In the genomic region with DNA sequence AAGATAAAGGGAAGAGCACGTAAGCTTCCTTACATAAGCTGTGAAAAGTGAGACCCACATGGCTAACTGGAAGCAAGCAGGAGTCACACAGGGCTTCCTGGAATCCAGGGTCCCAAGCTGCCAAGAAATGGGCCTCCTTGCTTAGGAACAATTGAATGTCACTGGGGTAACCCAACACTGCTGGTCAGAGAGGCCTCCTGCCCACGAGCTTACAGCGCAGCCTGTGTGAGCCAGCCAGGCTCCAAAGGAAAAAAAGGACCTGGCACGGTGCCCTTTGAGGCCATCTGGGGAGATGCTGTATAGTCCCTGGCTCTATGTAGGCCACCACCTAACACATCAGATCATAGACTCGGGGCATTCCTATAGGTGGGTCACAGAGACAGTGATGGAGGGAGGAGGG, we compare ENCODE assay signal across 8 mouse cellular contexts. TPM values are rescaled to one million over a fixed set of nuclear protein-coding genes. Genes with fewer than 3 reads are reported as not detected.
DNase-seq lines count a peak whose midpoint lies in the region; ATAC-seq and TF ChIP-seq lines count a peak whose summit lies in the region.

No protein-coding gene starts in this region.

- no peak overlapping the region for H3K27ac ChIP-seq in forebrain, postnatal 0 days (ENCODE audit: low read depth, low read length)
- H3K27ac ChIP-seq in forebrain, embryonic 15.5 days (replicated peaks) = no peak overlapping the region
- peak overlapping the region in 1 of 2 experiments; percentile 47; a peak in 2 of 4 replicates for H3K27ac ChIP-seq in heart, embryonic 14.5 days (replicated peaks in 1 of 2; ENCODE audit: control insufficient read depth in 1 of 2, insufficient read depth in 1 of 2, low read depth in 2 of 2, low read length in 2 of 2)
- no peak overlapping the region for H3K27ac ChIP-seq in forebrain, embryonic 11.5 days (ENCODE audit: low read depth, low read length)

- no peak for TF ChIP-seq CTCF in forebrain, postnatal 0 days (IDR thresholded peaks at IDR 0.05; ENCODE audit: low read depth)

- 53% methylated on average over 5 of the region's 5 CpGs for WGBS in forebrain, postnatal 0 days
- 49% methylated on average over 5 of the region's 5 CpGs for WGBS in forebrain, embryonic 15.5 days
- 48% methylated on average over 5 of the region's 5 CpGs for WGBS in heart, embryonic 14.5 days
- WGBS in forebrain, embryonic 11.5 days = 82% methylated on average over 5 of the region's 5 CpGs

- DNase-seq in forebrain, postnatal 0 days = peak; percentile 47
- DNase-seq in urinary bladder, postnatal 14 days (ENCODE audit: low spot score) = peak; percentile 45
- no peak for DNase-seq in urinary bladder, adult 2 months (ENCODE audit: low spot score)
- DNase-seq in right cerebral cortex, postnatal 10 days (ENCODE audit: low spot score in 2 of 2) = peak; percentile 71
- DNase-seq in kidney, adult 11 months = no peak
- DNase-seq in forebrain, embryonic 11.5 days (ENCODE audit: low spot score) = no peak

- H3K27me3 ChIP-seq in forebrain, postnatal 0 days (ENCODE audit: insufficient read depth, low read length) = no peaks in the 10 kb centered on the region
- no peaks in the 10 kb centered on the region for H3K27me3 ChIP-seq in forebrain, embryonic 15.5 days
- H3K27me3 ChIP-seq in heart, embryonic 14.5 days (ENCODE audit: control insufficient read depth, insufficient read depth, low read length) = no peaks in the 10 kb centered on the region
- H3K27me3 ChIP-seq in forebrain, embryonic 11.5 days (ENCODE audit: control insufficient read depth, insufficient read depth, low read length) = no peaks in the 10 kb centered on the region

- no peaks in the 10 kb centered on the region for H3K4me1 ChIP-seq in forebrain, postnatal 0 days (ENCODE audit: insufficient read depth)
- peaks cover 6% of the 10 kb centered on the region; the same call in 1 of the 2 replicates for H3K4me1 ChIP-seq in forebrain, embryonic 15.5 days
- peaks cover 9 to 23% of the 10 kb centered on the region in 2 experiments; a peak in 3 of 4 replicates for H3K4me1 ChIP-seq in heart, embryonic 14.5 days (ENCODE audit: control insufficient read depth in 2 of 2, insufficient read depth in 2 of 2, low read length in 2 of 2)
- no peaks in the 10 kb centered on the region for H3K4me1 ChIP-seq in forebrain, embryonic 11.5 days (replicated peaks; ENCODE audit: control insufficient read depth, insufficient read depth, low read length)

- no peak overlapping the region for H3K9ac ChIP-seq in forebrain, postnatal 0 days
- no peak overlapping the region for H3K9ac ChIP-seq in forebrain, embryonic 15.5 days (replicated peaks)
- no peak overlapping the region for H3K9ac ChIP-seq in heart, embryonic 14.5 days (ENCODE audit: low read length)
- H3K9ac ChIP-seq in forebrain, embryonic 11.5 days (ENCODE audit: low read length) = no peak overlapping the region

- peak; percentile 29; the same call in 1 of the 2 replicates for ATAC-seq in forebrain, postnatal 0 days
- no peak for ATAC-seq in forebrain, embryonic 15.5 days (replicated peaks)
- peak; percentile 46; the same call in 1 of the 2 replicates for ATAC-seq in heart, embryonic 14.5 days (ENCODE audit: insufficient number of reproducible peaks, insufficient read depth, low FRiP score, low read depth)
- no peak for ATAC-seq in forebrain, embryonic 11.5 days (replicated peaks; ENCODE audit: low FRiP score)

- no peaks in the 10 kb centered on the region for H3K9me3 ChIP-seq in forebrain, postnatal 0 days (ENCODE audit: low read length)
- H3K9me3 ChIP-seq in forebrain, embryonic 15.5 days = no peaks in the 10 kb centered on the region
- H3K9me3 ChIP-seq in heart, embryonic 14.5 days (ENCODE audit: control insufficient read depth, low read length) = no peaks in the 10 kb centered on the region
- H3K9me3 ChIP-seq in forebrain, embryonic 11.5 days (ENCODE audit: control insufficient read depth, low read length) = no peaks in the 10 kb centered on the region

- no peaks in the 10 kb centered on the region for H3K36me3 ChIP-seq in forebrain, postnatal 0 days (ENCODE audit: insufficient read depth)
- no peaks in the 10 kb centered on the region for H3K36me3 ChIP-seq in forebrain, embryonic 15.5 days
- H3K36me3 ChIP-seq in heart, embryonic 14.5 days (ENCODE audit: control insufficient read depth, insufficient read depth, low read length) = no peaks in the 10 kb centered on the region
- no peaks in the 10 kb centered on the region for H3K36me3 ChIP-seq in forebrain, embryonic 11.5 days (ENCODE audit: control insufficient read depth, insufficient read depth, low read length)

- H3K4me2 ChIP-seq in forebrain, postnatal 0 days (ENCODE audit: low read depth) = no peak overlapping the region
- H3K4me2 ChIP-seq in forebrain, embryonic 15.5 days (replicated peaks) = no peak overlapping the region
- no peak overlapping the region for H3K4me2 ChIP-seq in heart, embryonic 14.5 days (ENCODE audit: low read length)
- H3K4me2 ChIP-seq in forebrain, embryonic 11.5 days (ENCODE audit: low read depth, low read length, severe bottlenecking) = no peak overlapping the region

- no peak overlapping the region for H3K4me3 ChIP-seq in forebrain, postnatal 0 days (ENCODE audit: low read depth, low read length)
- no peak overlapping the region for H3K4me3 ChIP-seq in forebrain, embryonic 15.5 days
- H3K4me3 ChIP-seq in heart, embryonic 14.5 days (ENCODE audit: control insufficient read depth in 1 of 2, insufficient read depth in 1 of 2, low read depth in 1 of 2, low read length in 2 of 2) = no peak overlapping the region
- no peak overlapping the region for H3K4me3 ChIP-seq in forebrain, embryonic 11.5 days (ENCODE audit: low read depth, low read length)

RNA-seq across cellular contexts. Expression of gene B4galt5, which starts 24.3 kb away (rescaled TPM):
- 57.4 and 60.7 TPM in 2 replicates for total RNA-seq in forebrain, postnatal 0 days (2014; rRNA removed)
- 21.1 and 27.4 TPM in 2 replicates for polyA plus RNA-seq in forebrain, postnatal 0 days (2015; fragmentation: Nextera tagmentation; extraction: Ambion mirVana)
- polyA plus RNA-seq in forebrain, embryonic 15.5 days (2015; fragmentation: Nextera tagmentation; extraction: Ambion mirVana) = 15.2 and 18.8 TPM in 2 replicates
- polyA plus RNA-seq in urinary bladder, adult 2 months (2012; rRNA removed) = 12.6 and 28.4 TPM in 2 replicates
- polyA plus RNA-seq in heart, embryonic 14.5 days (2014; fragmentation: Nextera tagmentation; extraction: Ambion mirVana) = 21.0 and 24.2 TPM in 2 replicates
- polyA plus RNA-seq in forebrain, embryonic 11.5 days (2014; fragmentation: Nextera tagmentation; extraction: Ambion mirVana) = 17.5 and 19.2 TPM in 2 replicates

RNA-seq across cellular contexts. Expression of gene Slc9a8, which starts 48.2 kb away (rescaled TPM):
- 23.5 and 38.4 TPM in 2 replicates for total RNA-seq in forebrain, postnatal 0 days (2014; rRNA removed)
- 10.9 and 18.0 TPM in 2 replicates for polyA plus RNA-seq in forebrain, postnatal 0 days (2015; fragmentation: Nextera tagmentation; extraction: Ambion mirVana)
- 20.4 and 23.1 TPM in 2 replicates for polyA plus RNA-seq in forebrain, embryonic 15.5 days (2015; fragmentation: Nextera tagmentation; extraction: Ambion mirVana)
- 35.8 and 40.0 TPM in 2 replicates for polyA plus RNA-seq in urinary bladder, adult 2 months (2012; rRNA removed)
- polyA plus RNA-seq in heart, embryonic 14.5 days (2014; fragmentation: Nextera tagmentation; extraction: Ambion mirVana) = 19.3 and 21.1 TPM in 2 replicates
- 23.9 and 24.3 TPM in 2 replicates for polyA plus RNA-seq in forebrain, embryonic 11.5 days (2014; fragmentation: Nextera tagmentation; extraction: Ambion mirVana)

Comparison
In these comparisons a context has a peak if more than half of its experiments do, and no peak if none do; other contexts are left out.
1. ATAC-seq: peak in forebrain, postnatal 0 days (single experiment) and heart, embryonic 14.5 days (single experiment); none in forebrain, embryonic 15.5 days (single experiment) and forebrain, embryonic 11.5 days (single experiment).
2. DNase-seq: peak in forebrain, postnatal 0 days (single experiment), urinary bladder, postnatal 14 days (single experiment) and right cerebral cortex, postnatal 10 days (2 of 2); none in urinary bladder, adult 2 months (single experiment), kidney, adult 11 months (single experiment) and forebrain, embryonic 11.5 days (single experiment).